Mouse (Mus musculus): ENCODE measurements around the gene Tbx2. TPM values are rescaled to one million over a fixed set of nuclear protein-coding genes. Genes with fewer than 3 reads are reported as not detected.

The Tbx2 gene
- polyA plus RNA-seq, 1 experiment = 1.0 TPM

DNA sequence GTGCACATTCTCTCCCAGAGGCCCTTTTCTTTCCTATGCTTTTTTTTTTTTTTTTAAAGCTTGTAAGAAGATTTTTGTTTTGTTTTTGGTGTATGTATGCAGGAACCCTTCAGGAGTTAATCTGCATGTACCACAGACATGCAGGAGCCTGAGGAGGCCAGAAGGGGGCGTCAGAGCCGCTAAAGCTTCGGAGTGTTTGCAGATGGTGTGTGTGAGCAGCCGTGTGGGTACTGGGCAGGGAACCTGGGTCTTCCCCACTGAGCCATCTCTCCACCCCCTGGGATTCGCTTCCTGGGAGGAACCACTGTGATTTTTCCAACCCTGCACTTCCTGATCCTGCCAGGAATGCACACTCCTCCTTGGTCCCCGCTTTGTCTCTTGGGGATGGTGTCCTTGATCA lies 18.4 kb downstream of the Tbx2 start:
- Histone ChIP-seq H3K4me3 (no peak overlapping the region), H3K27me3 (ENCODE audit: control insufficient read depth, insufficient read depth, insufficient read length) (no peaks in the 10 kb centered on the region), H3K79me2 (ENCODE audit: control insufficient read depth, insufficient read depth) (no peaks in the 10 kb centered on the region), H3K4me2 (ENCODE audit: low read depth) (no peak overlapping the region), H3ac (ENCODE audit: control insufficient read depth, insufficient read length) (no peak overlapping the region), H3K36me3 (ENCODE audit: control insufficient read depth, insufficient read depth) (no peaks in the 10 kb centered on the region)
- TF ChIP-seq TCF12 (IDR thresholded peaks at IDR 0.05; ENCODE audit: insufficient read depth, poor library complexity, severe bottlenecking) (no peak), TCF3 (IDR thresholded peaks at IDR 0.05; ENCODE audit: insufficient read length, low read depth) (no peak), MAX (IDR thresholded peaks at IDR 0.05; ENCODE audit: low read depth) (no peak), E2F4 (IDR thresholded peaks at IDR 0.05; ENCODE audit: insufficient read depth) (no peak), POLR2AphosphoS2 (IDR thresholded peaks at IDR 0.05; ENCODE audit: insufficient read length, low read depth) (no peak), MYOD1 (IDR thresholded peaks at IDR 0.05; ENCODE audit: control insufficient read depth in 1 of 3, insufficient read length in 2 of 3, low read depth in 2 of 3) (no peak), MYOG (IDR thresholded peaks at IDR 0.05; ENCODE audit: control insufficient read depth in 1 of 3, insufficient read depth in 1 of 3, insufficient read length in 2 of 3, low read depth in 2 of 3) (no peak), POLR2A (IDR thresholded peaks at IDR 0.05; ENCODE audit: insufficient read length, low read depth) (no peak), CEBPB (IDR thresholded peaks at IDR 0.05; ENCODE audit: insufficient read depth, poor library complexity, severe bottlenecking) (no peak), USF1 (IDR thresholded peaks at IDR 0.05; ENCODE audit: low read depth) (no peak), REST (IDR thresholded peaks at IDR 0.05; ENCODE audit: insufficient read depth, insufficient read length) (no peak), SRF (IDR thresholded peaks at IDR 0.05; ENCODE audit: control insufficient read depth, insufficient read length, low read depth) (no peak)

DNA sequence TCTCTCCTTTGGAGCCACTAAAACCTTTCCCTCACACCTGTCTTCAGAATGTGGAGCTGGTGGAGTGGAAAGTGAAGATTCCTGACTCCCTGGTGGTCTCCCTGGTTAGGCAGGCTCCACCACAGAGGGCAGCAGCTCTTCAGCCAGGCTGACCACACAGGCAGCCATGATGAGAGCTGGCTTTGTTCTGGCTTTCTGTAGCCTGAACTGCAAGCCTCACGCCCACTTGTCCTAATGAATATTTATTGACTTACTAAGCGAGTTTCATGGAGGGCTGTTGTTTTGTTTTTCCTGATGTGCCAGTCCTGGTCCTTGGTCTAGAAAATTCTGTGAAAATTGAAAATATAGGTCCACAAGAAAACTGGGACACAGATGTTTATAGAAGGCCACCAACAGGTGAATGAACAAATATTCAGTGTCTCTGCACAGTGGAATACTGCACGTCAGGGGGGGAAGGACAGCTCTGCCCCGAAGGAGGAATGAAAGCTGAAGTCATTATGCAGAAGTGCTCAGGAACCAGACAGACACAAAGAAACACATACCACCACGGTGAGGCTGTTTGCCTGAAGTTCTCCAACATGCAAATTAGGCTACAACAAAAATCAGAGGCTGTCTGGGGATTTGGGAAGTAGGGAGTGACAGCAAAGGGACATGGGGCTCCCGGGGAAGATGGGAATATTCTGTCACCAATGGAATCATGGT lies 25.8 kb downstream of the Tbx2 start:
- no peak overlapping the region for H3K4me2 ChIP-seq (ENCODE audit: low read depth)
- H3K79me2 ChIP-seq (ENCODE audit: control insufficient read depth, insufficient read depth) = no peaks in the 10 kb centered on the region
- no peak for TF ChIP-seq MYOG (IDR thresholded peaks at IDR 0.05; ENCODE audit: control insufficient read depth in 1 of 3, insufficient read depth in 1 of 3, insufficient read length in 2 of 3, low read depth in 2 of 3)
- no peak for TF ChIP-seq TCF3 (IDR thresholded peaks at IDR 0.05; ENCODE audit: insufficient read length, low read depth)
- TF ChIP-seq E2F4 (IDR thresholded peaks at IDR 0.05; ENCODE audit: insufficient read depth) = no peak
- no peak for TF ChIP-seq MAX (IDR thresholded peaks at IDR 0.05; ENCODE audit: low read depth)
- no peak for TF ChIP-seq SRF (IDR thresholded peaks at IDR 0.05; ENCODE audit: control insufficient read depth, insufficient read length, low read depth)
- no peak for TF ChIP-seq CEBPB (IDR thresholded peaks at IDR 0.05; ENCODE audit: insufficient read depth, poor library complexity, severe bottlenecking)
- no peak for TF ChIP-seq MYOD1 (IDR thresholded peaks at IDR 0.05; ENCODE audit: control insufficient read depth in 1 of 3, insufficient read length in 2 of 3, low read depth in 2 of 3)
- TF ChIP-seq POLR2AphosphoS2 (IDR thresholded peaks at IDR 0.05; ENCODE audit: insufficient read length, low read depth) = no peak
- no peak for TF ChIP-seq USF1 (IDR thresholded peaks at IDR 0.05; ENCODE audit: low read depth)
- no peak for TF ChIP-seq POLR2A (IDR thresholded peaks at IDR 0.05; ENCODE audit: insufficient read length, low read depth)
- TF ChIP-seq TCF12 (IDR thresholded peaks at IDR 0.05; ENCODE audit: insufficient read depth, poor library complexity, severe bottlenecking) = no peak
- no peak for TF ChIP-seq REST (IDR thresholded peaks at IDR 0.05; ENCODE audit: insufficient read depth, insufficient read length)
- H3K36me3 ChIP-seq (ENCODE audit: control insufficient read depth, insufficient read depth) = no peaks in the 10 kb centered on the region
- no peaks in the 10 kb centered on the region for H3K27me3 ChIP-seq (ENCODE audit: control insufficient read depth, insufficient read depth, insufficient read length)
- H3K4me3 ChIP-seq = no peak overlapping the region
- no peak overlapping the region for H3ac ChIP-seq (ENCODE audit: control insufficient read depth, insufficient read length)

DNA sequence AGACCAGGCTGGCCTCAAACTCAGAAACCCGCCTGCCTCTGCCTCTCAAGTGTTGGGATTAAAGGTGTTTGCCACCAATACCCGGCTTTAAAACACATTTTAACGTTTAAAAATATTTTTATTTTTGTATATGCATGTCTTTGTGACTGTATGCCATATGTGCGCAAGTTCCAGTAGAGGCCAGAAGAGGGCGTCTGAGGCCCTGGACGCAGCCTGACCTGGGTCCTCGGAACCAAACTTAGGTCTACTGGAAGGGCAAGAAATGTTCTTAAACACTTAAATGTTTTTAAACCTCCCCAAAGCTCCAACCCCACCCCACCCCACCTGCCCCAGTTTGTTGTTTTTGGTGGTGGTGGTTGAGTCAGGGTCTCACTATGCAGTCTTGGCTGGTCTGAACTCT lies 32.0 kb downstream of the Tbx2 start:
- no peaks in the 10 kb centered on the region for H3K36me3 ChIP-seq (ENCODE audit: control insufficient read depth, insufficient read depth)
- no peak overlapping the region for H3K4me3 ChIP-seq
- H3K27me3 ChIP-seq (ENCODE audit: control insufficient read depth, insufficient read depth, insufficient read length) = no peaks in the 10 kb centered on the region
- H3ac ChIP-seq (ENCODE audit: control insufficient read depth, insufficient read length) = no peak overlapping the region
- no peaks in the 10 kb centered on the region for H3K79me2 ChIP-seq (ENCODE audit: control insufficient read depth, insufficient read depth)
- no peak for TF ChIP-seq E2F4 (IDR thresholded peaks at IDR 0.05; ENCODE audit: insufficient read depth)
- no peak for TF ChIP-seq POLR2A (IDR thresholded peaks at IDR 0.05; ENCODE audit: insufficient read length, low read depth)
- no peak for TF ChIP-seq MYOD1 (IDR thresholded peaks at IDR 0.05; ENCODE audit: control insufficient read depth in 1 of 3, insufficient read length in 2 of 3, low read depth in 2 of 3)
- no peak for TF ChIP-seq MAX (IDR thresholded peaks at IDR 0.05; ENCODE audit: low read depth)
- no peak for TF ChIP-seq TCF3 (IDR thresholded peaks at IDR 0.05; ENCODE audit: insufficient read length, low read depth)
- TF ChIP-seq MYOG (IDR thresholded peaks at IDR 0.05; ENCODE audit: control insufficient read depth in 1 of 3, insufficient read depth in 1 of 3, insufficient read length in 2 of 3, low read depth in 2 of 3) = no peak
- TF ChIP-seq SRF (IDR thresholded peaks at IDR 0.05; ENCODE audit: control insufficient read depth, insufficient read length, low read depth) = no peak
- no peak for TF ChIP-seq USF1 (IDR thresholded peaks at IDR 0.05; ENCODE audit: low read depth)
- no peak for TF ChIP-seq TCF12 (IDR thresholded peaks at IDR 0.05; ENCODE audit: insufficient read depth, poor library complexity, severe bottlenecking)
- TF ChIP-seq POLR2AphosphoS2 (IDR thresholded peaks at IDR 0.05; ENCODE audit: insufficient read length, low read depth) = no peak
- no peak for TF ChIP-seq REST (IDR thresholded peaks at IDR 0.05; ENCODE audit: insufficient read depth, insufficient read length)
- no peak for TF ChIP-seq CEBPB (IDR thresholded peaks at IDR 0.05; ENCODE audit: insufficient read depth, poor library complexity, severe bottlenecking)
- no peak overlapping the region for H3K4me2 ChIP-seq (ENCODE audit: low read depth)

DNA sequence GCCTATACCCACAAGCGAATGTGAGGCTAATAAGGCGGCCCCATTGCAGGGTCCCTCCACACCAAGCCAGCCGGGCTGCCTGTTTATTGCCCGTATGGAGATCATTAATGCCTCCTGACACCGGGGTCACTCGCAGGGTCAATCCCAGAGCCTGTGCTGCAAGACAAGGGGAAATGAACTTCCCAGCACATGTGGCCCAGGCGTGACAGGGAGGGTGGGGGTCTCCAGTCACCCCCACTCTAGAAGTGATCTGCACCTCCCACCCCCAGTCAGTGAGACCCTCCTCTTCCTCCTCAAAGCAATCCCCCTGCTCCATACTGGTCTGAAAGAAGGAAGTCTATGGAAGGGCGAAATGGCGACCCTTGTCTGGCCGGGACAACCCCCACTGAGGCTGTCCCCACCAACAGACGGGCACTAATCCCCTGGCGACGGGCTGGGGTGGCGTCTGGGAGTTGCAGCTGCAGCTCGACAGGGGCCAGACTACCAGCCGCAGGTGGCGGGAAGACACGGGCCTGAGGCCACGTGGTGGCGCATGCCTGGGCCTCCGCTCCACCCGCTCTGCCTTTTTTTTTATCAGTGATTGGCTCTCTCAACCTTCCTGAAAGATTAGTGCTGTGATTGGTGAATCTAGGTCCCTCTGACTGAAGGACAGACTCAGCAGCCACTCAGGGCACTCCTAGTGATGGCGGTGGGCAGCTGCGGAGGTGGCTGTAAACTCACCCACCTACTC lies 43.9 kb downstream of the Tbx2 start:
- Histone ChIP-seq H3K36me3 (ENCODE audit: control insufficient read depth, insufficient read depth) (no peaks in the 10 kb centered on the region), H3K27me3 (ENCODE audit: control insufficient read depth, insufficient read depth, insufficient read length) (peaks cover 6% of the 10 kb centered on the region), H3K79me2 (ENCODE audit: control insufficient read depth, insufficient read depth) (no peaks in the 10 kb centered on the region), H3ac (ENCODE audit: control insufficient read depth, insufficient read length) (no peak overlapping the region), H3K4me2 (ENCODE audit: low read depth) (no peak overlapping the region), H3K4me3 (no peak overlapping the region)
- TF ChIP-seq POLR2AphosphoS2 (IDR thresholded peaks at IDR 0.05; ENCODE audit: insufficient read length, low read depth) = no peak
- no peak for TF ChIP-seq TCF3 (IDR thresholded peaks at IDR 0.05; ENCODE audit: insufficient read length, low read depth)
- TF ChIP-seq REST (IDR thresholded peaks at IDR 0.05; ENCODE audit: insufficient read depth, insufficient read length) = no peak
- TF ChIP-seq CEBPB (IDR thresholded peaks at IDR 0.05; ENCODE audit: insufficient read depth, poor library complexity, severe bottlenecking) = no peak
- TF ChIP-seq POLR2A (IDR thresholded peaks at IDR 0.05; ENCODE audit: insufficient read length, low read depth) = no peak
- no peak for TF ChIP-seq MAX (IDR thresholded peaks at IDR 0.05; ENCODE audit: low read depth)
- no peak for TF ChIP-seq E2F4 (IDR thresholded peaks at IDR 0.05; ENCODE audit: insufficient read depth)
- no peak for TF ChIP-seq SRF (IDR thresholded peaks at IDR 0.05; ENCODE audit: control insufficient read depth, insufficient read length, low read depth)
- TF ChIP-seq TCF12 (IDR thresholded peaks at IDR 0.05; ENCODE audit: insufficient read depth, poor library complexity, severe bottlenecking) = no peak
- no peak for TF ChIP-seq MYOD1 (IDR thresholded peaks at IDR 0.05; ENCODE audit: control insufficient read depth in 1 of 3, insufficient read length in 2 of 3, low read depth in 2 of 3)
- TF ChIP-seq USF1 (IDR thresholded peaks at IDR 0.05; ENCODE audit: low read depth) = no peak
- TF ChIP-seq MYOG (IDR thresholded peaks at IDR 0.05; ENCODE audit: control insufficient read depth in 1 of 3, insufficient read depth in 1 of 3, insufficient read length in 2 of 3, low read depth in 2 of 3) = no peak

Data from myocyte (in vitro differentiated cells).